10 mouse cellular contexts compared by ENCODE assay signal in genomic region chr5:140649881-140650414, GRCm38 (mm10). TPM values are rescaled to one million over a fixed set of nuclear protein-coding genes. Genes with fewer than 3 reads are reported as not detected.
DNase-seq lines count a peak whose midpoint lies in the region; ATAC-seq lines count a peak whose summit lies in the region.
"Had no signal": no experiment of that assay in that cellular context is flagged by ENCODE, and none has a peak within 500 bp of the region (broad histone marks: within the 10 kb centered on the region; RNA-seq: fewer than 3 reads in every experiment).

No protein-coding gene starts in this region.

- ATAC-seq in heart, embryonic 12.5 days (ENCODE audit: insufficient number of reproducible peaks, low FRiP score) = no peak
- ATAC-seq in embryonic facial prominence, embryonic 11.5 days (replicated peaks; ENCODE audit: insufficient number of reproducible peaks, low FRiP score, low TSS enrichment, low read depth) = no peak
- no peak for ATAC-seq in hindbrain, embryonic 15.5 days (ENCODE audit: low FRiP score, low read depth)
- no peak for ATAC-seq in midbrain, embryonic 12.5 days (ENCODE audit: low FRiP score, low read depth)

- no peak for DNase-seq in heart, postnatal 10 days
- DNase-seq in embryonic facial prominence, embryonic 11.5 days (ENCODE audit: low spot score) = no peak
- DNase-seq in adrenal gland, postnatal 14 days = no peak
- no peak for DNase-seq in layer of hippocampus, postnatal 14 days (ENCODE audit: low spot score in 2 of 2)
- no peak for DNase-seq in cerebellum, adult 18-20 months
- DNase-seq: kidney, postnatal 36 days; right cerebral cortex, postnatal 4 days had no signal

- peak overlapping the region; percentile 43; the same call in 1 of the 2 replicates for H3K4me3 ChIP-seq in heart, embryonic 12.5 days
- H3K4me3 ChIP-seq in embryonic facial prominence, embryonic 11.5 days (ENCODE audit: low read depth, low read length) = peak overlapping the region; percentile 77; the same call in 1 of the 2 replicates
- H3K4me3 ChIP-seq in hindbrain, embryonic 15.5 days = no peak overlapping the region
- H3K4me3 ChIP-seq in midbrain, embryonic 12.5 days = peak overlapping the region; percentile 96

- 62% methylated on average over 7 of the region's 7 CpGs for WGBS in heart, embryonic 12.5 days
- 50% methylated on average over 7 of the region's 7 CpGs for WGBS in embryonic facial prominence, embryonic 11.5 days
- 72% methylated on average over 7 of the region's 7 CpGs for WGBS in hindbrain, embryonic 15.5 days
- 64% methylated on average over 7 of the region's 7 CpGs for WGBS in midbrain, embryonic 12.5 days

- H3K4me2 ChIP-seq in heart, embryonic 12.5 days = peak overlapping the region; percentile 79
- H3K4me2 ChIP-seq in embryonic facial prominence, embryonic 11.5 days (ENCODE audit: low read depth, low read length) = peak overlapping the region; percentile 61
- peak overlapping the region; percentile 83 for H3K4me2 ChIP-seq in hindbrain, embryonic 15.5 days
- H3K4me2 ChIP-seq in midbrain, embryonic 12.5 days (replicated peaks) = peak overlapping the region; percentile 55

- H3K9me3 ChIP-seq in heart, embryonic 12.5 days (replicated peaks) = no peaks in the 10 kb centered on the region
- no peaks in the 10 kb centered on the region for H3K9me3 ChIP-seq in embryonic facial prominence, embryonic 11.5 days (replicated peaks; ENCODE audit: control insufficient read depth, low read length)
- no peaks in the 10 kb centered on the region for H3K9me3 ChIP-seq in hindbrain, embryonic 15.5 days
- no peaks in the 10 kb centered on the region for H3K9me3 ChIP-seq in midbrain, embryonic 12.5 days

- H3K9ac ChIP-seq in heart, embryonic 12.5 days = no peak overlapping the region
- H3K9ac ChIP-seq in embryonic facial prominence, embryonic 11.5 days (replicated peaks; ENCODE audit: low read length) = 0 out of 2 replicates have a peak overlapping the region, but pooled peaks have one; percentile 1
- H3K9ac ChIP-seq in hindbrain, embryonic 15.5 days = peak overlapping the region; percentile 48
- peak overlapping the region; percentile 52 for H3K9ac ChIP-seq in midbrain, embryonic 12.5 days (replicated peaks)

- H3K27ac ChIP-seq in heart, embryonic 12.5 days (ENCODE audit: poor library complexity, severe bottlenecking) = no peak overlapping the region
- H3K27ac ChIP-seq in embryonic facial prominence, embryonic 11.5 days (replicated peaks; ENCODE audit: low read depth, low read length) = no peak overlapping the region
- H3K27ac ChIP-seq in hindbrain, embryonic 15.5 days (replicated peaks) = peak overlapping the region; percentile 92
- peak overlapping the region; percentile 75 for H3K27ac ChIP-seq in midbrain, embryonic 12.5 days (replicated peaks)

- peaks cover 52% of the 10 kb centered on the region for H3K4me1 ChIP-seq in heart, embryonic 12.5 days (replicated peaks)
- peaks cover 9% of the 10 kb centered on the region for H3K4me1 ChIP-seq in embryonic facial prominence, embryonic 11.5 days (ENCODE audit: control insufficient read depth, insufficient read depth, low read length)
- peaks cover 41% of the 10 kb centered on the region for H3K4me1 ChIP-seq in hindbrain, embryonic 15.5 days (replicated peaks)
- H3K4me1 ChIP-seq in midbrain, embryonic 12.5 days = peaks cover 41% of the 10 kb centered on the region

- intact Hi-C loops in heart, postnatal 10 days (cut with DNase I) = no loop called here

- H3K27me3 ChIP-seq in heart, embryonic 12.5 days (replicated peaks) = no peaks in the 10 kb centered on the region
- H3K27me3 ChIP-seq in embryonic facial prominence, embryonic 11.5 days (ENCODE audit: control insufficient read depth, insufficient read depth, low read length) = no peaks in the 10 kb centered on the region
- no peaks in the 10 kb centered on the region for H3K27me3 ChIP-seq in hindbrain, embryonic 15.5 days
- peaks cover 14% of the 10 kb centered on the region; the same call in 1 of the 2 replicates for H3K27me3 ChIP-seq in midbrain, embryonic 12.5 days

- peaks cover 4% of the 10 kb centered on the region; the same call in 1 of the 2 replicates for H3K36me3 ChIP-seq in heart, embryonic 12.5 days
- H3K36me3 ChIP-seq in embryonic facial prominence, embryonic 11.5 days (replicated peaks; ENCODE audit: control insufficient read depth, insufficient read depth, low read depth, low read length) = peaks cover 2% of the 10 kb centered on the region; the same call in 1 of the 2 replicates
- no peaks in the 10 kb centered on the region for H3K36me3 ChIP-seq in hindbrain, embryonic 15.5 days
- peaks cover 16% of the 10 kb centered on the region for H3K36me3 ChIP-seq in midbrain, embryonic 12.5 days

RNA-seq across cellular contexts. Expression of gene Ttyh3, which starts 1.1 kb away (rescaled TPM):
- polyA plus RNA-seq in heart, embryonic 12.5 days (2016; fragmentation: Nextera tagmentation; extraction: Ambion mirVana) = 36.3 and 38.0 TPM in 2 replicates
- 10 to 100 TPM; 58.4 to 61.4 TPM for total RNA-seq in heart, postnatal 10 days (2021)
- 42.5 and 42.8 TPM in 2 replicates for polyA plus RNA-seq in embryonic facial prominence, embryonic 11.5 days (2014; fragmentation: Nextera tagmentation; extraction: Ambion mirVana)
- polyA plus RNA-seq in hindbrain, embryonic 15.5 days (2015; fragmentation: Nextera tagmentation; extraction: Ambion mirVana) = 84.6 and 85.2 TPM in 2 replicates
- 68.8 and 71.0 TPM in 2 replicates for polyA plus RNA-seq in midbrain, embryonic 12.5 days (2016; fragmentation: Nextera tagmentation; extraction: Ambion mirVana)
- 72.5 and 83.6 TPM in 2 replicates for total RNA-seq in adrenal gland, postnatal 14 days (2021)
- total RNA-seq in layer of hippocampus, postnatal 14 days (2021) = 100 to 1,000 TPM; 357 to 365 TPM

RNA-seq across cellular contexts. Expression of gene Lfng, which starts 42.8 kb away (rescaled TPM):
- polyA plus RNA-seq in heart, embryonic 12.5 days (2016; fragmentation: Nextera tagmentation; extraction: Ambion mirVana) = 2.9 and 4.3 TPM in 2 replicates
- total RNA-seq in heart, postnatal 10 days (2021) = 10 to 100 TPM; 14.1 to 15.7 TPM
- 13.3 and 13.7 TPM in 2 replicates for polyA plus RNA-seq in embryonic facial prominence, embryonic 11.5 days (2014; fragmentation: Nextera tagmentation; extraction: Ambion mirVana)
- polyA plus RNA-seq in hindbrain, embryonic 15.5 days (2015; fragmentation: Nextera tagmentation; extraction: Ambion mirVana) = 28.4 and 28.8 TPM in 2 replicates
- 28.5 and 33.9 TPM in 2 replicates for polyA plus RNA-seq in midbrain, embryonic 12.5 days (2016; fragmentation: Nextera tagmentation; extraction: Ambion mirVana)
- total RNA-seq in adrenal gland, postnatal 14 days (2021) = 13.7 and 26.8 TPM in 2 replicates
- total RNA-seq in layer of hippocampus, postnatal 14 days (2021) = 10 to 100 TPM; 35.8 to 39.7 TPM

RNA-seq across cellular contexts. Expression of gene Iqce, which starts 52.2 kb away (rescaled TPM):
- 12.4 and 15.7 TPM in 2 replicates for polyA plus RNA-seq in heart, embryonic 12.5 days (2016; fragmentation: Nextera tagmentation; extraction: Ambion mirVana)
- total RNA-seq in heart, postnatal 10 days (2021) = 10 to 100 TPM; 10.5 to 10.9 TPM
- polyA plus RNA-seq in embryonic facial prominence, embryonic 11.5 days (2014; fragmentation: Nextera tagmentation; extraction: Ambion mirVana) = 13.5 and 16.5 TPM in 2 replicates
- polyA plus RNA-seq in hindbrain, embryonic 15.5 days (2015; fragmentation: Nextera tagmentation; extraction: Ambion mirVana) = 26.0 and 29.4 TPM in 2 replicates
- polyA plus RNA-seq in midbrain, embryonic 12.5 days (2016; fragmentation: Nextera tagmentation; extraction: Ambion mirVana) = 26.9 and 29.3 TPM in 2 replicates
- 19.0 and 22.7 TPM in 2 replicates for total RNA-seq in adrenal gland, postnatal 14 days (2021)
- total RNA-seq in layer of hippocampus, postnatal 14 days (2021) = 10 to 100 TPM; 43.3 to 53.8 TPM

RNA-seq across cellular contexts. Expression of gene Brat1, which starts 54.9 kb away (rescaled TPM):
- polyA plus RNA-seq in heart, embryonic 12.5 days (2016; fragmentation: Nextera tagmentation; extraction: Ambion mirVana) = 14.6 and 15.5 TPM in 2 replicates
- 10 to 100 TPM in 1 of 2 experiments, 1 to 10 TPM in 1; 9.6 to 10.8 TPM for total RNA-seq in heart, postnatal 10 days (2021)
- polyA plus RNA-seq in embryonic facial prominence, embryonic 11.5 days (2014; fragmentation: Nextera tagmentation; extraction: Ambion mirVana) = 8.8 and 10.3 TPM in 2 replicates
- polyA plus RNA-seq in hindbrain, embryonic 15.5 days (2015; fragmentation: Nextera tagmentation; extraction: Ambion mirVana) = 24.9 TPM in 2 replicates
- polyA plus RNA-seq in midbrain, embryonic 12.5 days (2016; fragmentation: Nextera tagmentation; extraction: Ambion mirVana) = 22.2 TPM in 2 replicates
- 16.8 and 19.6 TPM in 2 replicates for total RNA-seq in adrenal gland, postnatal 14 days (2021)
- 10 to 100 TPM; 26.5 to 26.9 TPM for total RNA-seq in layer of hippocampus, postnatal 14 days (2021)

Comparison
In these comparisons a context has a peak if more than half of its experiments do, and no peak if none do; other contexts are left out.
1. H3K27ac ChIP-seq: peak in hindbrain, embryonic 15.5 days (single experiment) and midbrain, embryonic 12.5 days (single experiment); none in heart, embryonic 12.5 days (single experiment) and embryonic facial prominence, embryonic 11.5 days (single experiment).
2. Peak in every context shown above with its lines, with median percentiles within 50 percentile points of each other: H3K4me2 ChIP-seq.